Mouse (Mus musculus): Measurements from ENCODE around the gene Lasp1. TPM values are rescaled to one million over a fixed set of nuclear protein-coding genes. Genes with fewer than 3 reads are reported as not detected.
"Not testable (repeated sequence)": the region's sequence is repeated elsewhere in the genome, so short reads cannot be mapped to it uniquely, and the experiment has no call there.

The Lasp1 gene
- polyA plus RNA-seq, 1 experiment from 2014 or later, result 137 TPM

DNA sequence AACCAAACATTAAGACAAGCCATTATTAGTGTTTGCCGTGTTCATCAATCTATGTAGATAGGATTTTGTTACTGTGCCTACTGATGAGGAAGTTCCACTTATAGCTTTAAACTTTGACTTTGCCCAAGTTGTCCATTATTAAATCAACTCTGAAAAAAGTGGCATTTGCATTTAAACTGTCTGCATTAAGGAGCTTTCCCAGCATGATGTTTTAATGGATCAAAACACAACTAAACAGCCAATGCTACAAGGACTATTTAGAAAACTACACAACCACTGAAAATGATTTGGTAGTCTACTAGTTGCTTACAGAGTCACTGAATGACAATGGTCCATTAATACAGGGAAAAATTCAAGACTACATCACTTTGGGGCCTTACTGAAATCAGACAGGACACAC is 19.9 kb upstream of the Lasp1 start:
- H3K4me2 ChIP-seq (replicated peaks), result no peak overlapping the region
- H3K9ac ChIP-seq (replicated peaks), result no peak overlapping the region
- no peak overlapping the region for H3K4me3 ChIP-seq (replicated peaks)
- H3K27me3 ChIP-seq, result no peaks in the 10 kb centered on the region
- peaks cover 62% of the 10 kb centered on the region for H3K36me3 ChIP-seq
- no peak overlapping the region for H3K27ac ChIP-seq
- no peak for ATAC-seq
- H3K9me3 ChIP-seq, result no peaks in the 10 kb centered on the region
- H3K4me1 ChIP-seq (replicated peaks), result peaks cover 29% of the 10 kb centered on the region
- WGBS, result 98% methylated on average over 1 of the region's 1 CpGs

DNA sequence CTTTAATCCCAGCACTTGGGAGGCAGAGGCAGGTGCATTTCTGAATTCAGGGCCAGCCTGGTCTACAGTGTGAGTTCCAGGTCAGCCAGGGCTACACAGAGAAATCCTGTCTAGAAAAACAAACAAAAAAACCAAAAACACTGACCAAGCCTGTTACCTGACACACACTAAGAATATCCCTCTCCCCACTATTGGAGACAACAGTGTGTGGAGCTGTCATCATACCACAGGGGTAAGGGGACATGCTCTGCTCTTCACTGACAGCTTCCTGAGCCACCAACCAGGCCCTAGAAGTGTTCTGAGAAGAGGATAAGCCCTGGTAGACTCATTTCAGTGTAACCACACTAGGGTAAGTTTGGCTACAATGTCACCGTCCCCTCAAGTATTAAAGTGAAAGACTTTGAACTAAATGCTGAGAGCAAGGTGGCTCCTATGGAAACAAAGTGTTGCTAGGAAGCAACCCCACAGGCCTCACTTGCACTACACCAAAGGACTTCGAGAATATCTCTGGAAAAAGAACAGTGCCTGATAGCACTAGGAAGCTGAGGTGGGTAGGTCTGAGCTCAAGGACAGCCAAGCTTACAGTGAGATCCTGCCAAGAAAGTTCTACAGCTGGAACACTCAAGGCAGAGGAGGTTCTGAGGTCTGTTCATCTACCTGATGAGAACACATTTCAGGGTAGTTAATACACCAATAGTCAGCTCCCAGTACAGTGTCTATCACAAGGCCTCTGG is 18.7 kb upstream of the Lasp1 start:
- Histone ChIP-seq H3K9me3 (no peaks in the 10 kb centered on the region), H3K4me3 (replicated peaks) (peak overlapping the region; percentile 81), H3K27ac (no peak overlapping the region), H3K27me3 (no peaks in the 10 kb centered on the region), H3K9ac (replicated peaks) (peak overlapping the region; percentile 96), H3K4me2 (replicated peaks) (peak overlapping the region; percentile 79), H3K36me3 (peaks cover 58% of the 10 kb centered on the region), H3K4me1 (replicated peaks) (peaks cover 29% of the 10 kb centered on the region)
- 91% methylated on average over 2 of the region's 2 CpGs for WGBS
- no peak for ATAC-seq

DNA sequence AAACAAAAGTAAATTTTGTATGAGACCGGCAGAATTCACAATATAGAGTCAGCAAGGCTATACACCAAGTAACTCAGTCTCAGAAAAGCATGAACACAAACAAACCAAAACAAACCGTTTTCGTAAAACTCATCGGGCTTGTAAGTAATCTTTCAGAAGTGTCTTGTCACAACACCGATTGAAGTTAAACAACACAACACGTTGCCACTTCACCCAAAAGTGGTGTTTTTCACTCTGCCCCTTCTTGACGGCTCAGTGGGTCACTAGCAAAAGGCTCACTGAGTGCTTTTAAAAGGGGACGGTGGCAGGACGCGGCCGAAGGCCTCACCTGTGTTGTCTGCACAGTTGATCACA is 17.3 kb upstream of the Lasp1 start:
- H3K36me3 ChIP-seq, result peaks cover 45% of the 10 kb centered on the region
- H3K27ac ChIP-seq, result peak overlapping the region; percentile 88
- peak overlapping the region; percentile 96 for H3K9ac ChIP-seq (replicated peaks)
- H3K4me3 ChIP-seq (replicated peaks), result peak overlapping the region; percentile 81
- no peak for ATAC-seq
- WGBS, result 2% methylated on average over 11 of the region's 11 CpGs
- H3K4me1 ChIP-seq (replicated peaks), result peaks cover 29% of the 10 kb centered on the region
- no peaks in the 10 kb centered on the region for H3K9me3 ChIP-seq
- H3K27me3 ChIP-seq, result no peaks in the 10 kb centered on the region
- peak overlapping the region; percentile 79 for H3K4me2 ChIP-seq (replicated peaks)

DNA sequence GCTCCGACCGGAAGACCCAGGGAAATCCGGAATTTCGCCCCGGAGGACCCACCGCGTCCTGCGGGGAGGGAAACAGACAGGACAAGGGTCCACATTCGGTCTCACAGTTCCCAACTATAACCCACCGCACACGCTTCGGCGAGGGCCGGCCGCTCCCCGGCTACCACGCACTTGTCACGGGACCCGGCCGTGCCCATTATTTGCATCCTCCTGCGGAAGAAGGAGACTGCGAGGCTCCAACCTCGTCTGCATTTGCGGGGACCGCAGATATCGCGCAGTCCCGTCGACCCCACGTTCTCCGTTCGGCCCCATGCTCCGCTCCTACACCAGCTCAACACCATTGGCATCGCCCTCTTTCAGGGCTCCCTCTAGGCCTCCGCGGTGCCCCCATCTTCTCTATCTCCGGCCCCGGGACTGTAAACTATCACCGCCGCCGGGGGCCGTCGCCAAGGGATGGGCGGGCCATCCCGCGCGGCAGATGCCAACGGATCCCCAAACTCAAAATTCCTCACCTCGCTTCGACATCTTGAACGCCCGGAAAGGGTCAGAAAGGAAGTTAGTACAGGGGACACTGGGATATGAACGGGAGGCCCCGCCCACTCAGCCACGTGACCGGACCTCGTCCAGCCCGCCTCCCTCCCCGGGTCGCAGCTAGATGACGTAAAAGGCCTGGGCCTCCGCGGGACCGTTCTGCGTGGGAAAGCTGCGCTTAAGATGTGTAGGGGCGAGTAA is 16.8 kb upstream of the Lasp1 start, which contains the start of gene Rpl23:
Gene Rpl23, minus strand, starts transcription at position 606 of the 732 bp plus-strand sequence.
- H3K9me3 ChIP-seq, result no peaks in the 10 kb centered on the region
- WGBS, result under 1% methylated on average over 67 of the region's 67 CpGs
- H3K36me3 ChIP-seq, result peaks cover 40% of the 10 kb centered on the region
- H3K4me2 ChIP-seq (replicated peaks), result peak within 1 kb of the TSS; percentile 79
- peak within 1 kb of the TSS; percentile 88 for H3K27ac ChIP-seq
- peak within 1 kb of the TSS; percentile 96 for H3K9ac ChIP-seq (replicated peaks)
- peaks cover 29% of the 10 kb centered on the region for H3K4me1 ChIP-seq (replicated peaks)
- no peaks in the 10 kb centered on the region for H3K27me3 ChIP-seq
- peak; percentile 93 for ATAC-seq
- peak within 1 kb of the TSS; percentile 81 for H3K4me3 ChIP-seq (replicated peaks)

DNA sequence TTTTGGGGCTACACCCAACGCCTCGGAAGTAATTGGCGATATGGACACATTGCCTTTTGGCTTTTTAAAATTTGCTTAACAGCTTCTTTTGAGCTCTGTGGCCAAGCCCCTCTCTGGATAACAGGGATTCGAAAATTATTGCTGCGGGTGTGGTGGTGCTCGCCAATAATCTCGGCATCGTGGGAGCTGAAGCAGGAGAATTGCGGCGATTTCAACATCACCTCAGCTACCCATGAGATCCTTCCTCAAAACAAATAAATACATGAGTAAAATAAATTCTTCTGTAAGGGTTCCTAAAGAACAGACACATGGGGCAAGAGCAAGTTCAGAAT is 16.3 kb upstream of the Lasp1 start:
- H3K9me3 ChIP-seq, result no peaks in the 10 kb centered on the region
- peak overlapping the region; percentile 88 for H3K27ac ChIP-seq
- H3K27me3 ChIP-seq, result no peaks in the 10 kb centered on the region
- peaks cover 34% of the 10 kb centered on the region for H3K36me3 ChIP-seq
- ATAC-seq, result no peak; the same call in 1 of the 2 replicates
- H3K4me2 ChIP-seq (replicated peaks), result peak overlapping the region; percentile 70
- H3K4me3 ChIP-seq (replicated peaks), result peak overlapping the region; percentile 81
- peaks cover 29% of the 10 kb centered on the region for H3K4me1 ChIP-seq (replicated peaks)
- under 1% methylated on average over 10 of the region's 10 CpGs for WGBS
- H3K9ac ChIP-seq (replicated peaks), result peak overlapping the region; percentile 78

DNA sequence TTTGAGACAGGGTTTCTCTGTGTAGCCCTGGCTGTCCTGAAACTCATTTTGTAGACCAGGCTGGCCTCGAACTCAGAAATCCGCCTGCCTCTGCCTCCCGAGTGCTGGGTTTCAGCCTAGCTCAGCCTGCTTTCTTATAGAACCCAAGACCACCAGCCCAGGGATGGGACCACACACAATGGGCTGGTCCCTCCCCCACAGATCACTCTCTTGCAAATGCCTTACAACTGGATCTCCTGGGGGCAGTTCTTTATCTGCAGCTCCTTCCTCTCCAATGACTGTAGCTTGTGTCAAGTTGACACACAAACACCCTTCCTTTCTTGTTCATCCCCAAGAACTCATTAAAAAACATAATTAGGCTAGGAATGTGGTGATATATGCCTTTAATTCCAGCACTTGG is 10.8 kb upstream of the Lasp1 start:
- ATAC-seq, result no peak
- no peak overlapping the region for H3K9ac ChIP-seq (replicated peaks)
- 89% methylated on average over 3 of the region's 3 CpGs for WGBS
- no peak overlapping the region for H3K4me3 ChIP-seq (replicated peaks)
- H3K9me3 ChIP-seq, result no peaks in the 10 kb centered on the region
- H3K27ac ChIP-seq, result no peak overlapping the region
- no peak overlapping the region for H3K4me2 ChIP-seq (replicated peaks)
- H3K36me3 ChIP-seq, result no peaks in the 10 kb centered on the region
- peaks cover 5% of the 10 kb centered on the region for H3K4me1 ChIP-seq (replicated peaks)
- H3K27me3 ChIP-seq, result no peaks in the 10 kb centered on the region

DNA sequence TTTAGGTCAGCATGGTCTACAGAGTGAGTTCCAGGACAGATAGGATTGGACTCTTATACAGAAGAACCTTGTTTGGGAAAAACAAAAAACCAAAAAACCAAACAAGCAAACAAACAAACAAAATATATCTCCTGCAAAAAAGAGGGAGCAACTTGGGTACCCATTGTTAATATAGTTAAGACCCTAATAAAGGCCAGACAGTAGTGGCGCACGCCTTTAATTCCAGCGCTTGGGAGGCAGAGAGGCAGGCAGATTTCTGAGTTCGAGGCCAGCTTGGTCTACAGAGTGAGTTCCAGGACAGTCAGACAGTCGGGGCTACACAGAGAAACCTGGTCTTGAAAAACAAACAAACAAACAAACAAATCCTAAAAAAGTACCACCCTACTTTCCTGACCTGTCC is 9.1 kb upstream of the Lasp1 start:
- no peaks in the 10 kb centered on the region for H3K36me3 ChIP-seq
- H3K9me3 ChIP-seq, result no peaks in the 10 kb centered on the region
- no peak for ATAC-seq
- 89% methylated on average over 5 of the region's 5 CpGs for WGBS
- H3K4me3 ChIP-seq (replicated peaks), result no peak overlapping the region
- no peaks in the 10 kb centered on the region for H3K4me1 ChIP-seq (replicated peaks)
- no peaks in the 10 kb centered on the region for H3K27me3 ChIP-seq
- no peak overlapping the region for H3K4me2 ChIP-seq (replicated peaks)
- H3K9ac ChIP-seq (replicated peaks), result no peak overlapping the region
- H3K27ac ChIP-seq, result no peak overlapping the region

DNA sequence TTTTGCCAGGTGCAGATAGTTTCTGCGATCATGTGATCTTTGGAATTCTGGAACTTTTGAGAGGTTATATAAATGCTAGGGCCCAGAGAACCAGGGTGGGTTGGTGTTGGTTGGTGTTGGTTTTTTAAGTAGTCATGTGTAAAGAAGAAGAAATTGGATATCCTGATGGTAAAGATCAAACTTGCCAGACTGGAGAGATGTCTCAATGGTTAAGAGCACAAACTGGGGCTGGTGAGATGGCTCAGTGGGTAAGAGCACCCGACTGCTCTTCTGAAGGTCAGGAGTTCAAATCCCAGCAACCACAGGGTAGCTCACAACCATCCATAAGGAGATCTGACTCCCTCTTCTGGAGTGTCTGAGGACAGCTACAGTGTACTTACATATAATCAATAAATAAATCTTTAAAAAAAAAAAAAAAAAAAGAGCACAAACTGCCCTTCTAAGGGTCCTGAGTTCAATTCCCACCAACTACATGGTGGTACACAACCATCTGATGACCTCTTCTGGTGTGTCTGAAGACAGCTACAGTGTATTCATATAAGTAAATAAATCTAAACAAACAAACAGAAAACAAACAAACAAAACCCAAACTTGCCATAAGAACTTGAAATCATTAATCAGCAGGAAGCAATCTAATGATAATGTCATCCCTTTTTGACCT is 7.9 kb upstream of the Lasp1 start:
- not testable (repeated sequence) for H3K4me2 ChIP-seq (replicated peaks); H3K9ac ChIP-seq (replicated peaks); H3K27ac ChIP-seq; H3K36me3 ChIP-seq; ATAC-seq; H3K4me1 ChIP-seq (replicated peaks); H3K9me3 ChIP-seq; H3K27me3 ChIP-seq; H3K4me3 ChIP-seq (replicated peaks)
- WGBS, result 85% methylated on average over 2 of the region's 2 CpGs

DNA sequence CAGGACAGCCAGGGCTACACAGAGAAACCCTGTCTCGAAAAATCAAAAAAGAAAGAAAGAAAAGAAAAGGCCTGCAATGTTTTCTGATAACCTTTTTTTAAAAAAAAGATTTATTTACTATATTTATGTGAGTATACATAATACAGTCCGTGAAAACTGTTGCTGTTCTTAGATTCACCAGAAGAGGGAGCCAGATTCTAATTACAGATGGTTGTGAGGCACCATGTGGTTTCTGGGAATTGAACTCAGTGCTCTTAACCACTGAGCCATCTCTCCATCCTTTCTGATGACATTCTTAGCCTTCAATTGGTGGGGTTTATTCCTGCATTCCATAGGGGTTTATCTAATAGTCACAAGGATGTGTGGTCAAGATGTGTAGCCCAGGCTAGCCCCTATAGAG is 5.6 kb upstream of the Lasp1 start:
- Histone ChIP-seq H3K9me3 (no peaks in the 10 kb centered on the region), H3K36me3 (no peaks in the 10 kb centered on the region), H3K9ac (replicated peaks) (no peak overlapping the region), H3K27me3 (no peaks in the 10 kb centered on the region), H3K27ac (no peak overlapping the region), H3K4me2 (replicated peaks) (no peak overlapping the region), H3K4me1 (replicated peaks) (no peaks in the 10 kb centered on the region), H3K4me3 (replicated peaks) (no peak overlapping the region)
- no peak for ATAC-seq
- 3% methylated on average over 2 of the region's 2 CpGs for WGBS

DNA sequence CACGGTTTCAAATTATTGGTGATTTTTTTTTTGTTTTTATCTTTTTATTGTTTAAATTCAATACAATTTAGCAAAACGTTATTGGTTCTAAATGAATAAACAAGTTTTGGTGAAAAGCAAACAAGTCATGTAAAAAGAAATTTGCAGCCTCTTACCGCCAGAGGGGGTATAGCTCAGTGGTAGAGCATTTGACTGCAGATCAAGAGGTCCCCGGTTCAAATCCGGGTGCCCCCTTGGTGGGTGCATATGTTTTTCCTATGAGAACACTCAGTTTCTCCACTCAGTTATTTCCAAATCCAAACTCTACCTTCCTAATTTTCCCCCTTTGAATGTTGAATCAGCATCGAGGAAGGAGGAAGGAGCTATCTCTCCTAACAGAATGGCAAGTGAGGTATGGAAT is 1.9 kb upstream of the Lasp1 start:
- Histone ChIP-seq H3K4me1 (replicated peaks) (peaks cover 16% of the 10 kb centered on the region), H3K4me3 (replicated peaks) (no peak overlapping the region), H3K9ac (replicated peaks) (no peak overlapping the region), H3K27ac (no peak overlapping the region), H3K4me2 (replicated peaks) (no peak overlapping the region), H3K27me3 (no peaks in the 10 kb centered on the region), H3K9me3 (no peaks in the 10 kb centered on the region), H3K36me3 (no peaks in the 10 kb centered on the region)
- ATAC-seq, result no peak
- 5% methylated on average over 6 of the region's 6 CpGs for WGBS

DNA sequence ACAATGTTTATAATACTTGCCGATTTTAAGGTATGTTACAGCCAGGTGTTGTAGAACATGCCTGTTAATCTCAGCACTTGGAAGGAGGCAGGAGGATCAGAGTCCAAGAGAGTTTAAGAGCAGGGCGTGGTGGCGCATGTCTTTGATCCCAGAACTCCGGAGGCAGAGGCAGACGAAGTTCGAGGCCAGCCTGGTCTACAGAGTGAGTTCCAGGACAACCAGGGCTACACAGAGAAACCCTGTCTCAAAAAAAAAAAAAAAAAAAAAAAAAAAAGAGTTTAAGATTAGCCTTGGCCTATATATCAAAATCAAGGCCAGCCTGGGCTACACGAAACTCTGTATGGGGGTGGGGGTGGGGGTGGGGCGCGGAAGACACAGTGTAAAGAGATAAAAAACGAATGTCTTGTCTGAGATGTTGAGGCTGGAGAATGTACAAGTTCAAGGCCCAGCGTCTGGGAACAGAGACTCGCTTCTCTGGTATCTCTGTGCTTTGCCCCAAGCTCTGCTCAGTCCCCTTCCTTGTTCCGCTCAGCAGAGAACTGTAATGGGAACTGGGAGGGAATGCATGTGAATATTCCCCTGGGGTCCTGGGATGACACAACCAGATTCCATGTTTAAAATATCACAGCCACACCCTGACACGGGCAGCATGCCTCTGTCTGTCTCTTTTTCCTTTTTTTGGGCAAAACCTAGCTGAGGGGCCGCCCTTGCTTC is 1.3 kb upstream of the Lasp1 start:
- H3K4me2 ChIP-seq (replicated peaks), result peak overlapping the region; percentile 84; the same call in 1 of the 2 replicates
- H3K36me3 ChIP-seq, result no peaks in the 10 kb centered on the region
- H3K4me1 ChIP-seq (replicated peaks), result peaks cover 22% of the 10 kb centered on the region
- H3K27ac ChIP-seq, result no peak overlapping the region
- H3K4me3 ChIP-seq (replicated peaks), result no peak overlapping the region
- ATAC-seq, result no peak
- no peak overlapping the region for H3K9ac ChIP-seq (replicated peaks)
- no peaks in the 10 kb centered on the region for H3K9me3 ChIP-seq
- no peaks in the 10 kb centered on the region for H3K27me3 ChIP-seq
- 59% methylated on average over 15 of the region's 15 CpGs for WGBS

DNA sequence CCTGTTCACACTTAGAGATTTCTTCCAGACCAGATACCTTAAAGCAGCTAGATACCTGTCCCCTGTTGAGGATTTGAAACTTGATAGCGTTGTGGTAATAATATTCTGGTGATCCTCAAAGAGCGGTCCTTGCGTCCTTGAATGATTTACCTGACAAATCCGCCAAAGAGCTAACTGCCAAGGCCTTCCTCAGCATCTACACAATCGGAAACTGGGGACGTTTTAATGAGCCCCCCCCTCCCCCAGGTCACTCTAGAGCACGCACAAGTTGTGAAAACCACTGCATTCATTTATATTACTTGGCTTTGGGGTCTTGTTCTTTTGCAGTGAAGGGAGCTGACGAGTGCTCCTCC is 741 bp upstream of the Lasp1 start:
- Histone ChIP-seq H3K27ac (no peak overlapping the region), H3K27me3 (no peaks in the 10 kb centered on the region), H3K36me3 (no peaks in the 10 kb centered on the region), H3K4me1 (replicated peaks) (peaks cover 24% of the 10 kb centered on the region), H3K4me2 (replicated peaks) (peak overlapping the region; percentile 84), H3K9ac (replicated peaks) (no peak overlapping the region), H3K9me3 (no peaks in the 10 kb centered on the region), H3K4me3 (replicated peaks) (peak overlapping the region; percentile 97; the same call in 1 of the 2 replicates)
- 37% methylated on average over 8 of the region's 8 CpGs for WGBS
- no peak for ATAC-seq
